Mouse (Mus musculus): Measurements from ENCODE around the gene Cdipt.

Gene Cdipt

GRCm38 (mm10) chr7:127024755-127025555 is 49.2 kb downstream of the Cdipt start:
- DNase-seq (ENCODE audit: low spot score in 2 of 2), result peak; percentile 77 to 83

- DNase-seq (ENCODE audit: low spot score in 2 of 2), result no peak
These were observed 49.9 kb downstream of the Cdipt start for GRCm38 (mm10) chr7:127025556-127026160.

GRCm38 (mm10) chr7:127026161-127026600 is 50.5 kb downstream of the Cdipt start:
- no peak for DNase-seq (ENCODE audit: low spot score in 2 of 2)

GRCm38 (mm10) chr7:127026616-127026983 is 50.9 kb downstream of the Cdipt start:
- no peak for DNase-seq (ENCODE audit: low spot score in 2 of 2)

GRCm38 (mm10) chr7:127026984-127027726 is 51.4 kb downstream of the Cdipt start, which contains the start of gene Maz:
Gene Maz, minus strand, starts transcription at chr7:127027037.
- DNase-seq (ENCODE audit: low spot score in 2 of 2), result peak; percentile 98 to 99

- DNase-seq (ENCODE audit: low spot score in 2 of 2), result no peak
These were observed 52.2 kb downstream of the Cdipt start for GRCm38 (mm10) chr7:127027885-127028284.

Measured in right cerebral cortex, postnatal 36 days (tissue).